Mouse (Mus musculus): ENCODE measurements around the gene Zbp1.

GRCm38 (mm10) chr2:173247197-173247596 lies 28.5 kb upstream of the Zbp1 start:
- TF ChIP-seq POLR2A (IDR thresholded peaks at IDR 0.05; ENCODE audit: low read depth, low read length) (no peak), CTCF (conservative IDR thresholded peaks at IDR 0.05; ENCODE audit: insufficient read depth, insufficient read length, low read depth, low read length) (no peak)

All from kidney, adult 2 months (tissue).